Mouse (Mus musculus) neural tube, embryonic 12.5 days (tissue): ENCODE results near the gene Mau2. TPM values are rescaled to one million over a fixed set of nuclear protein-coding genes. Genes with fewer than 3 reads are reported as not detected.
A peak's percentile ranks its signal among the peaks of the same experiment; 100 is the strongest.

Experiments
- ATAC-seq: fragments of 200-750 bp; cut with Nextera tagmentation; 2 replicates; pipeline ENCODE4 v1.8.0; 2017; ENCODE audit warnings: low read depth, mild to moderate bottlenecking, moderate TSS enrichment, moderate library complexity; ENCODE audit not compliant: low FRiP score
- H3K27ac ChIP-seq: fragments of 300-500 bp; sonication (generic); 2 replicates; pipeline ENCODE4 v1.5.1; 2016
- H3K27me3 ChIP-seq: fragments of 300-500 bp; sonication (generic); replicated peaks from 2 replicates; pipeline ENCODE4 v1.6.1; 2016; ENCODE audit warnings: mild to moderate bottlenecking
- H3K36me3 ChIP-seq: fragments of 300-500 bp; sonication (generic); 2 replicates; pipeline ENCODE4 v1.6.1; 2016; ENCODE audit warnings: mild to moderate bottlenecking
- H3K4me1 ChIP-seq: fragments of 300-500 bp; sonication (generic); 2 replicates; pipeline ENCODE4 v1.6.1; 2016
- H3K4me2 ChIP-seq: fragments of 300-500 bp; sonication (generic); replicated peaks from 2 replicates; pipeline ENCODE4 v1.6.1; 2016; ENCODE audit warnings: mild to moderate bottlenecking
- H3K4me3 ChIP-seq: fragments of 300-500 bp; sonication (generic); 2 replicates; pipeline ENCODE4 v1.5.1; 2016
- H3K9ac ChIP-seq: fragments of 300-500 bp; sonication (generic); 2 replicates; pipeline ENCODE4 v1.6.1; 2016; ENCODE audit warnings: mild to moderate bottlenecking
- H3K9me3 ChIP-seq: fragments of 300-500 bp; sonication (generic); 2 replicates; pipeline ENCODE4 v1.6.1; 2016; ENCODE audit warnings: mild to moderate bottlenecking
- WGBS: fragments of 180-500 bp; shearing (Covaris S2); methylation state at CpG from one replicate; pipeline ENCODE4 v1.1.7; 2016; 5-methylcytosine and 5-hydroxymethylcytosine counted together
- polyA plus RNA-seq: library from polyadenylated mRNA; unstranded; fragments of >200 nt; fragmentation: Nextera tagmentation; extraction: Ambion mirVana; gene quantifications from 2 replicates; pipeline ENCODE4 v1.2.1, GENCODE M21; 2016

Mau2 gene
- 70.4 and 70.9 TPM in 2 replicates for polyA plus RNA-seq

GRCm38 (mm10) chr8:70042583-70043455, at the start of gene Mau2, which contains the start of gene Sugp1:
Gene Mau2 (minus strand): TSS chr8:70042734.
Gene Sugp1 (plus strand): TSS chr8:70042813.
- H3K4me2 ChIP-seq, result peak within 1 kb of the TSS; percentile 95
- peak; percentile 98 for ATAC-seq
- H3K27me3 ChIP-seq, result no peaks in the 10 kb centered on the region
- H3K4me1 ChIP-seq, result peaks cover 30% of the 10 kb centered on the region
- 0 out of 2 replicates have a peak within 1 kb of the TSS, but pooled peaks have one; percentile 0 for H3K27ac ChIP-seq
- peak within 1 kb of the TSS; percentile 89 for H3K9ac ChIP-seq
- WGBS, result under 1% methylated on average over 65 of the region's 65 CpGs
- 0 out of 2 replicates have a peak, but pooled peaks cover 3% of the 10 kb centered on the region for H3K36me3 ChIP-seq
- H3K9me3 ChIP-seq, result no peaks in the 10 kb centered on the region
- H3K4me3 ChIP-seq, result peak within 1 kb of the TSS; percentile 87

- Histone ChIP-seq H3K9ac (no peak overlapping the region), H3K27me3 (peaks cover 62% of the 10 kb centered on the region), H3K4me3 (no peak overlapping the region), H3K9me3 (no peaks in the 10 kb centered on the region), H3K27ac (no peak overlapping the region), H3K4me1 (peaks cover 26% of the 10 kb centered on the region), H3K36me3 (peaks cover 3% of the 10 kb centered on the region; the same call in 1 of the 2 replicates), H3K4me2 (no peak overlapping the region; the same call in 1 of the 2 replicates)
- 40% methylated on average over 9 of the region's 9 CpGs for WGBS
- ATAC-seq, result peak; percentile 37
Measured at GRCm38 (mm10) chr8:70089296-70089960, 46.9 kb upstream of the Mau2 start.

- no peaks in the 10 kb centered on the region for H3K9me3 ChIP-seq
- peak; percentile 54; the same call in 1 of the 2 replicates for ATAC-seq
- H3K27me3 ChIP-seq, result peaks cover 74% of the 10 kb centered on the region
- H3K36me3 ChIP-seq, result no peaks in the 10 kb centered on the region
- peak overlapping the region; percentile 28 for H3K4me3 ChIP-seq
- 4% methylated on average over 56 of the region's 56 CpGs for WGBS
- H3K4me2 ChIP-seq, result peak overlapping the region; percentile 64
- no peak overlapping the region for H3K27ac ChIP-seq
- peak overlapping the region; percentile 13 for H3K9ac ChIP-seq
- H3K4me1 ChIP-seq, result peaks cover 39% of the 10 kb centered on the region
Measured at GRCm38 (mm10) chr8:70087836-70088650, 45.5 kb upstream of the Mau2 start.

- Histone ChIP-seq H3K27me3 (peaks cover 82% of the 10 kb centered on the region), H3K4me3 (no peak overlapping the region), H3K36me3 (no peaks in the 10 kb centered on the region), H3K4me1 (peaks cover 39% of the 10 kb centered on the region), H3K9me3 (no peaks in the 10 kb centered on the region), H3K27ac (no peak overlapping the region), H3K9ac (no peak overlapping the region), H3K4me2 (no peak overlapping the region)
- 7% methylated on average over 7 of the region's 7 CpGs for WGBS
- ATAC-seq, result no peak
Measured at GRCm38 (mm10) chr8:70087237-70087636, 44.7 kb upstream of the Mau2 start.

GRCm38 (mm10) chr8:70086151-70086550, 43.6 kb upstream of the Mau2 start:
- Histone ChIP-seq H3K9me3 (no peaks in the 10 kb centered on the region), H3K4me3 (no peak overlapping the region), H3K9ac (no peak overlapping the region), H3K36me3 (no peaks in the 10 kb centered on the region), H3K27me3 (peaks cover 90% of the 10 kb centered on the region), H3K27ac (no peak overlapping the region), H3K4me1 (peaks cover 39% of the 10 kb centered on the region), H3K4me2 (no peak overlapping the region)
- no peak for ATAC-seq
- WGBS, result 35% methylated on average over 1 of the region's 1 CpGs

- Histone ChIP-seq H3K36me3 (no peaks in the 10 kb centered on the region), H3K27me3 (peaks cover 80% of the 10 kb centered on the region), H3K4me3 (peak overlapping the region; percentile 37), H3K4me1 (peaks cover 30% of the 10 kb centered on the region), H3K27ac (no peak overlapping the region), H3K9ac (peak overlapping the region; percentile 29; the same call in 1 of the 2 replicates), H3K4me2 (peak overlapping the region; percentile 69), H3K9me3 (no peaks in the 10 kb centered on the region)
- 1% methylated on average over 70 of the region's 71 CpGs for WGBS
- ATAC-seq, result 0 out of 2 replicates have a peak, but pooled peaks have one; percentile 14
Measured at GRCm38 (mm10) chr8:70084191-70085065, 41.9 kb upstream of the Mau2 start.

GRCm38 (mm10) chr8:70083285-70083684, 40.8 kb upstream of the Mau2 start, which contains the start of gene Hapln4:
Gene Hapln4 (plus strand): TSS chr8:70083457.
- peaks cover 69% of the 10 kb centered on the region for H3K27me3 ChIP-seq
- WGBS, result under 1% methylated on average over 26 of the region's 26 CpGs

GRCm38 (mm10) chr8:70081976-70082375, 39.4 kb upstream of the Mau2 start:
- WGBS, result 95% methylated on average over 2 of the region's 2 CpGs
- Histone ChIP-seq H3K27me3 (peaks cover 56% of the 10 kb centered on the region), H3K4me1 (peaks cover 18% of the 10 kb centered on the region), H3K9me3 (no peaks in the 10 kb centered on the region), H3K36me3 (no peaks in the 10 kb centered on the region), H3K4me2 (no peak overlapping the region), H3K4me3 (no peak overlapping the region), H3K9ac (no peak overlapping the region), H3K27ac (no peak overlapping the region)
- ATAC-seq, result no peak

More at GRCm38 (mm10) chr8:70083285-70083684, 40.8 kb upstream of the Mau2 start, which contains the start of gene Hapln4:
- Histone ChIP-seq H3K27ac (no peak within 1 kb of the TSS), H3K9ac (peak within 1 kb of the TSS; percentile 29; the same call in 1 of the 2 replicates), H3K4me1 (peaks cover 26% of the 10 kb centered on the region), H3K36me3 (no peaks in the 10 kb centered on the region), H3K9me3 (no peaks in the 10 kb centered on the region), H3K4me3 (peak within 1 kb of the TSS; percentile 37), H3K4me2 (peak within 1 kb of the TSS; percentile 69)
- no peak for ATAC-seq

- Histone ChIP-seq H3K27me3 (no peaks in the 10 kb centered on the region), H3K4me1 (no peaks in the 10 kb centered on the region), H3K27ac (no peak overlapping the region), H3K36me3 (peaks cover 36% of the 10 kb centered on the region), H3K4me3 (no peak overlapping the region), H3K9ac (no peak overlapping the region), H3K4me2 (no peak overlapping the region), H3K9me3 (no peaks in the 10 kb centered on the region)
- ATAC-seq, result no peak
- WGBS, result 87% methylated on average over 1 of the region's 1 CpGs
Measured at GRCm38 (mm10) chr8:70073682-70074081, 31.1 kb upstream of the Mau2 start.

- WGBS, result 63% methylated on average over 8 of the region's 8 CpGs
Measured at GRCm38 (mm10) chr8:70073120-70073519, 30.6 kb upstream of the Mau2 start.

More at GRCm38 (mm10) chr8:70073120-70073519, 30.6 kb upstream of the Mau2 start:
- peaks cover 42% of the 10 kb centered on the region for H3K36me3 ChIP-seq
- H3K4me2 ChIP-seq, result 0 out of 2 replicates have a peak overlapping the region, but pooled peaks have one; percentile 25
- ATAC-seq, result no peak
- H3K9ac ChIP-seq, result no peak overlapping the region
- no peak overlapping the region for H3K27ac ChIP-seq
- no peaks in the 10 kb centered on the region for H3K27me3 ChIP-seq
- H3K4me1 ChIP-seq, result no peaks in the 10 kb centered on the region
- no peaks in the 10 kb centered on the region for H3K9me3 ChIP-seq
- H3K4me3 ChIP-seq, result no peak overlapping the region
